Mouse (Mus musculus) erythroblast, embryonic 14.5 days (primary cell): ENCODE data around the gene Slc12a1.

Experiments used
- GATA1 ChIP-seq: IDR thresholded peaks from 2 replicates; pipeline ENCODE4 v1.6.1; 2012; ENCODE audit warnings: low read length, inconsistent platforms, mixed read lengths
- TAL1 ChIP-seq: IDR thresholded peaks from 3 replicates; pipeline ENCODE4 v1.6.1; 2012; ENCODE audit warnings: low read length, inconsistent platforms, mixed read lengths

GRCm38 (mm10) chr2:125126792-125127191 lies 25.5 kb upstream of the Slc12a1 start:
- TF ChIP-seq GATA1 = no peak
- no peak for TF ChIP-seq TAL1
